Mouse (Mus musculus): Measurements from ENCODE around the gene Dis3l. TPM values are rescaled to one million over a fixed set of nuclear protein-coding genes. Genes with fewer than 3 reads are reported as not detected.
"Not testable (repeated sequence)": the region's sequence is repeated elsewhere in the genome, so short reads cannot be mapped to it uniquely, and the experiment has no call there.

Gene Dis3l
- polyA plus RNA-seq, 1 experiment from 2014 or later: 24.2 TPM

GRCm38 (mm10) chr9:64312128-64312527 is 29.0 kb downstream of the Dis3l start:
- no peaks in the 10 kb centered on the region for H3K27me3 ChIP-seq
- H3K4me3 ChIP-seq: no peak overlapping the region
- no peak overlapping the region for H3K9ac ChIP-seq
- H3K36me3 ChIP-seq: peaks cover 16% of the 10 kb centered on the region
- H3K9me3 ChIP-seq: no peaks in the 10 kb centered on the region
- H3K27ac ChIP-seq (replicated peaks): no peak overlapping the region
- 30% methylated on average over 1 of the region's 1 CpGs for WGBS
- ATAC-seq (ENCODE audit: low FRiP score, low read depth): no peak
- no peak overlapping the region for H3K4me2 ChIP-seq
- H3K4me1 ChIP-seq (replicated peaks): no peaks in the 10 kb centered on the region

DNA sequence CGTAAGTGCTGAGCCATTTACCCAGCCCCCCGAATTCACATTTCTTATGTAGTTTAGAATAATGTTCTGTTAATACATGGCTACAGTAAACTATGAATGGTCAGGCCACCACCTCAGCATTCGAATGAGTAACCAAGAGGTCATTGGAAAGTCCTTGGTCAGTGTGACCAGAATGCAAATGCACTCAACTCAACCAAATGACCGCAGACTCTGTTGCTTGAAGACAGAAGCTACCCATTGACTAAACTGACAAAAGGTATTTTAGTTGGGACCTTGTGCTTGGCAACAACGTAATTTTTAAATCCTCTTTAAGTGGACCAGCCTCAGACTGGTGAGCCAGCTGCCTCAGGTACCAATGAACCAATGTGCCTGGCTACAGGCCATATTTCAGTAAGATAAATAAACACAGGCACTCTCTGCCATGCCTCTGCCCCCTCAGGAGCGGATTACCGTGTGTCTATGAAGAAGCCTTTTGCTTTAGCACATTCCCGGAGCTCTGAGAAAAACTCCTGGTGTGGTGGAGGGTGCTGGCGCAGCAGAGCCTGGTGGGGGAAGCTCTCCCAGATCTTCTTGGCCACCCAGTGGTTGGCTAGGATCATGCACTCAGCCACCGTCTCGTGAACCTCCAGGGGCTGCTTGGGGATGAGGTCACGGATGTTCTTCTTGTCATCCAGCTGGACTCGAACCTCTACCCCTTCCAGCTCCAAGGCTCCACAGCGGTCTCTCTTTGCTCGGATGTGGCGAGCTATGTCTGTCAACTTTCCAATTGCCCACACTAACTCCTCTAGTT is 29.9 kb downstream of the Dis3l start:
- H3K9me3 ChIP-seq: no peaks in the 10 kb centered on the region
- H3K4me1 ChIP-seq (replicated peaks): no peaks in the 10 kb centered on the region
- no peak overlapping the region for H3K4me3 ChIP-seq
- H3K27me3 ChIP-seq: no peaks in the 10 kb centered on the region
- H3K36me3 ChIP-seq: peaks cover 18% of the 10 kb centered on the region
- no peak overlapping the region for H3K27ac ChIP-seq (replicated peaks)
- no peak overlapping the region for H3K4me2 ChIP-seq
- ATAC-seq (ENCODE audit: low FRiP score, low read depth): no peak
- H3K9ac ChIP-seq: no peak overlapping the region
- WGBS: 82% methylated on average over 16 of the region's 16 CpGs

DNA sequence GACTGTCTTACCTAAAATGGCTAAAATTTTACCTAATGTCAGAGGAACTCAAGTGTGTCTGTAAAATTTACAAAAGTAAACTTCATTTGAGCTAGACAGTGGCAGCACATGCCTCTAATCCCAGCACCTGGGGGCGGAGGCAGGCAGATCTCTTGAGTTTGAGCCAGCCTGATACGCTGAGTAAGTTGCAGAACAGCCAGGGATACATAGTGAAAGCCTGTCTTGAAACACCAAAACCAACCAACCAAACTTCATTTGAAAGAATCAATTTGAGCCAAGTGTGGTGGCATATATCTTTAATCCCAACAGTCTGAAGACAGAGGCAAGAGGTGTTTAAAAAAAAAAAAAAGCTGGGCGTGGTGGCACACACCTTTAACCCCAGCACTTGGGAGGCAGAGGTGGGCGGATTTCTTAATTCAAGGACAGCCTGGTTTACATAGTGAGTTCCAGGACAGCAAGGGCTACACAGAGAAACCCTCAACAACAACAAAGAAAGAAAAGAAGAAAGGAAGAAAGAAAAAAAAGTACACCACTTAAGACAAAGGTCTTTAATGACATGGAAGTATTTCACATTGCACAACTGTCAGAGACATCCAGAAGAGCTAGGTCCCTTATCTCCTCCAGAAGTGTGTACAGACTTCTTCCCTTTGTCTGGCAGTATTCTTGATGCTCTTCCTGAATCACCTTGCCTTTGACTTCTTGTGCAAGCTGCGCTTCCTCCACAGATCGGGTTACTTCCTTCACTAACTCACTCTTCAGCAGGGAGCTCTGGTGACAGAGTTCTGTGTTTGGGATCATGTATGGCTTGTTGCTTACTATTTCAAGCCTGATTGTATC is 34.4 kb downstream of the Dis3l start:
- WGBS: 93% methylated on average over 6 of the region's 6 CpGs
- ATAC-seq (ENCODE audit: low FRiP score, low read depth): no peak
- Histone ChIP-seq H3K27me3 (no peaks in the 10 kb centered on the region), H3K4me2 (no peak overlapping the region), H3K27ac (replicated peaks) (no peak overlapping the region), H3K4me1 (replicated peaks) (no peaks in the 10 kb centered on the region), H3K9ac (no peak overlapping the region), H3K36me3 (peaks cover 38% of the 10 kb centered on the region), H3K9me3 (no peaks in the 10 kb centered on the region), H3K4me3 (no peak overlapping the region)

DNA sequence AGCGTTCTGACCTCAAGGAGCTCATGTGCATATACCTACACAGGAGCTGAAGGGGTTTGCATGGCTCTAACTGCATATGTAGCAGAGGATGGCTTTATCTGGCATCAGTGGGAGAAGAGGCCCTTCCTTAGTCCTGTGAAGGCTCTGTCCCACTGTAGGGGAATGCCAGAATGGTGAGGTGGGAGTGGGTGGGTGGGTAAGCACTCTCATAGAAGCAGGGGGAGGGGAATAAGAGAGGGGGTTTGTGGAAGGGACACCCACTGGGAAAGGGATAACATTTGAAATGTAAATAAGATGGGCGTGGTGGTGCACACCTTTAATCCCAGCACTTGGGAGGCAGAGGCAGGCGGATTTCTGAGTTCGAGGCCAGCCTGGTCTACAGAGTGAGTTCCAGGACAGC is 38.0 kb downstream of the Dis3l start:
- not testable (repeated sequence) for H3K4me1 ChIP-seq (replicated peaks); H3K4me2 ChIP-seq; H3K9ac ChIP-seq; H3K9me3 ChIP-seq; H3K4me3 ChIP-seq; ATAC-seq (ENCODE audit: low FRiP score, low read depth); H3K27ac ChIP-seq (replicated peaks); H3K27me3 ChIP-seq
- over 99% methylated on average over 4 of the region's 4 CpGs for WGBS
- peaks cover 40% of the 10 kb centered on the region for H3K36me3 ChIP-seq

DNA sequence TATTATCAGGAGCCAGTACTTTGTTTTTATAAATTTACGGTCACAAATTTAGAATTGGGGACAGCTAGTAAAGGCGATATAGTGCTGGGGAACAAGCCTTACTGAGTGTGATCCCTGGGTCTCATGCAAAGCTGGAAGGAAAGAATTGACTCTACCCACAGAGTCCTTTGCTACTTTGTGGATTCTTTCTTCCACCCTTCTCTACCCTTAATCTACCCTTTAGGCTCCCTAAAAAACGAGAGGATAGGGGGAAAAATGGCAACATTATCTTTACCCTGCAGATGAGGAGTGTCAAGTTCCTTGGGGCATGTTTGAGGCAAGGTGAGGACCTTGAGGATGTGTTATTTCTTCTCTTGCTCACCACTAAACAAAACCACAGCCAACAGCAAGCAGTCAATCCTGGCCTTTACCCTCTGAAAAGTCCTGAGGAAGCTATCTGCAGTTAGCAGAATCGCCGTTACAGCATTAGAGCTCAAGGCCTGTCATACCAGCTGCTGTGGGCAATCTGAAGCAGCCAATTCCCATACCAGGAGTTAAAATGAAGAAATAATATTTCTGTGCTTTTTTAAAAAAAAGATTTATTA is 58.6 kb downstream of the Dis3l start:
- no peaks in the 10 kb centered on the region for H3K9me3 ChIP-seq
- no peaks in the 10 kb centered on the region for H3K36me3 ChIP-seq
- H3K4me2 ChIP-seq: peak overlapping the region; percentile 67
- H3K4me1 ChIP-seq (replicated peaks): peaks cover 9% of the 10 kb centered on the region
- H3K27ac ChIP-seq (replicated peaks): no peak overlapping the region
- H3K27me3 ChIP-seq: no peaks in the 10 kb centered on the region
- peak overlapping the region; percentile 93 for H3K9ac ChIP-seq
- peak overlapping the region; percentile 96 for H3K4me3 ChIP-seq
- no peak for ATAC-seq (ENCODE audit: low FRiP score, low read depth)
- 74% methylated on average over 5 of the region's 5 CpGs for WGBS

- no peaks in the 10 kb centered on the region for H3K36me3 ChIP-seq
- H3K4me2 ChIP-seq: peak overlapping the region; percentile 67
- H3K27me3 ChIP-seq: no peaks in the 10 kb centered on the region
- peak; percentile 92 for ATAC-seq (ENCODE audit: low FRiP score, low read depth)
- peak overlapping the region; percentile 96 for H3K4me3 ChIP-seq
- peak overlapping the region; percentile 93 for H3K9ac ChIP-seq
- peaks cover 9% of the 10 kb centered on the region for H3K4me1 ChIP-seq (replicated peaks)
- H3K27ac ChIP-seq (replicated peaks): peak overlapping the region; percentile 90
- under 1% methylated on average over 24 of the region's 24 CpGs for WGBS
- no peaks in the 10 kb centered on the region for H3K9me3 ChIP-seq
Measured at GRCm38 (mm10) chr9:64281781-64282178, 59.3 kb downstream of the Dis3l start.

DNA sequence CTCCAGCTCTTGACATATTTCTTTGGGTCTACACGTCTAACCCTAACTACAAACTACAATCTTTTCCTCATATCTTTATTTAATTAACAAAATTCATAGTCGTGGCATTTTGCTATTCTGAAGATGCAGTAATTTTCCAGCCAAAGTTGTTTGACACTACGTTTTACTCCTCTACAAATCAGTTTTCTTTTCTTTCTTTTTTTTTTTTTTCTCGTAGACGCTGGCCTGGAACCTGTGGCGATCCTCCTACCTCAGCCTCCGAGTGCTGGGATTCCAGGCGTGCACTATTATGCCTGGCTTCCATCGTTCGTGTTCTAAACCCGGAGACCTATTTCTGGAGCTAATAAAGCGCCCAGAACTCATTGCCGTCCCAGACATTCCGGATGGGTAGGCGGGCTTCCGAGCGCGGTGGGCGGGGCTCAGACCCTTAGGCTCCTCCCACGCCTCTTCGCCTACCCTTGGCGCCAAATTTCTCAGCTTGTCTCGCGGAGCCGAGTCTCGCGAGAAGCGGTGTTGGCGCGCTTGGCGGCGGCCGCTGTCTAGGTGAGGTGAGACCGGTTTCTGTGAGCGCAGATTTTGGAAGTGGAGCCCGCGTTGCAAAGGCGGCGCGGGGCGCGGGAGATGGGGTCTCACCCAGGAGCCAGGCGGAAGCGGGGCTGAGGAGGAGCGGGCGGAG is 59.8 kb downstream of the Dis3l start, which contains the start of gene Tipin:
Gene Tipin, plus strand, starts transcription at position 477 of the 676 bp plus-strand sequence.
- no peaks in the 10 kb centered on the region for H3K27me3 ChIP-seq
- H3K27ac ChIP-seq (replicated peaks): peak within 1 kb of the TSS; percentile 90
- peaks cover 9% of the 10 kb centered on the region for H3K4me1 ChIP-seq (replicated peaks)
- peak within 1 kb of the TSS; percentile 93 for H3K9ac ChIP-seq
- no peaks in the 10 kb centered on the region for H3K36me3 ChIP-seq
- no peaks in the 10 kb centered on the region for H3K9me3 ChIP-seq
- 3% methylated on average over 46 of the region's 46 CpGs for WGBS
- peak; percentile 98 for ATAC-seq (ENCODE audit: low FRiP score, low read depth)
- H3K4me3 ChIP-seq: peak within 1 kb of the TSS; percentile 96
- peak within 1 kb of the TSS; percentile 67 for H3K4me2 ChIP-seq

DNA sequence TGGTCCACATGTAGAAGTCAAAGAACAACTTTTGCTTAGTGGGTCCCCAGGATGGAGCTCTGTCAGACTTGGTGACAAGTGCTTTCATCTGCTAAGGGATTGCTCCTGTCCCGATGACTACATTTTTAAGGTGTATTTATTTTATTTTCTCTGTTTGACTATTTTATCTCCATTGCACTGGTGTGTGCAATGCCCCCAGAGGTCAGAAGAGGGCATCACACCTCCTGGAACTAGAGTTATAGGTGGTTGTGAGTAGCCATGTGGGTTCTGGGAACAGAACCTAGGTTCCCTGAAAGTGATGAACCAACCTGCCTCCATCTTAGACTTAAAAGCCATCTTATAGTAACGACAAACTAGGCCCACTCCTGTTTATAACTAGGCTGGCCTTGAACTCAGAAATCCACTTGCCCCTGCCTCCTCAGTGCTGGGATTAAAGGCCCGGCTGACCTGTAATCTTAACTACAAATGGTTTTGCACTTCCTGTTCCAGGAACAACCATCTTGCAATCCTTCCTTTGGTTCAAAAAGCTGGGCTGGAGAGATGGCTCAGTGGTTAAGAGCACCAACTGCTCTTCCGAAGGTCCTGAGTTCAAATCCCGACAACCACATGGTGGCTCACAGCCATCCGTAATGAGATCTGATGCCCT is 62.3 kb downstream of the Dis3l start:
- H3K27me3 ChIP-seq: no peaks in the 10 kb centered on the region
- H3K4me1 ChIP-seq (replicated peaks): peaks cover 9% of the 10 kb centered on the region
- ATAC-seq (ENCODE audit: low FRiP score, low read depth): no peak
- WGBS: 97% methylated on average over 6 of the region's 6 CpGs
- no peaks in the 10 kb centered on the region for H3K9me3 ChIP-seq
- no peak overlapping the region for H3K9ac ChIP-seq
- no peak overlapping the region for H3K4me2 ChIP-seq
- H3K36me3 ChIP-seq: no peaks in the 10 kb centered on the region
- H3K27ac ChIP-seq (replicated peaks): no peak overlapping the region
- no peak overlapping the region for H3K4me3 ChIP-seq

GRCm38 (mm10) chr9:64277706-64278105 is 63.4 kb downstream of the Dis3l start:
- H3K9ac ChIP-seq: no peak overlapping the region
- H3K4me3 ChIP-seq: no peak overlapping the region
- H3K4me1 ChIP-seq (replicated peaks): peaks cover 9% of the 10 kb centered on the region
- H3K9me3 ChIP-seq: no peaks in the 10 kb centered on the region
- WGBS: 70% methylated on average over 8 of the region's 8 CpGs
- H3K4me2 ChIP-seq: no peak overlapping the region
- H3K27me3 ChIP-seq: no peaks in the 10 kb centered on the region
- no peak overlapping the region for H3K27ac ChIP-seq (replicated peaks)
- ATAC-seq (ENCODE audit: low FRiP score, low read depth): no peak
- H3K36me3 ChIP-seq: no peaks in the 10 kb centered on the region

DNA sequence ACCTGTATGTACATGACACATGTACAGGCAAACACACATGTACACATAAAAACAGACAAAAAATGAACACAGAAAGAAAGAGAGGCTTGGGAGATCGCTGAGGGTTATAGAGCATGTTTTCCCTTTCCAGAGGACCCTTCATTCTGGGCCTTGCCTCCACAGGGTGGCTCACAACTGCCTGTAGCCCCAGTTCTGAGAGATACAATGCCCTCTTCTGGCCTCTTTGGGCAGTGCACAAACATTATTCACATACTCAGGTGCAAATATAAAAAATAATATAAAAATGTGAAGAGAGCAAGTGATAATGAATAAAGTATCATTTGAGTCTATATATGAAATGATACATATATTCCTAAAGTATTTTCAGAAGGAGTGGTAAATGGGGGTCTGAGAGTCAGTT is 66.2 kb downstream of the Dis3l start:
- Histone ChIP-seq H3K4me1 (replicated peaks) (no peaks in the 10 kb centered on the region), H3K27me3 (no peaks in the 10 kb centered on the region), H3K27ac (replicated peaks) (no peak overlapping the region), H3K9ac (no peak overlapping the region), H3K36me3 (no peaks in the 10 kb centered on the region), H3K4me3 (no peak overlapping the region), H3K9me3 (no peaks in the 10 kb centered on the region), H3K4me2 (no peak overlapping the region)
- WGBS: 80% methylated on average over 1 of the region's 1 CpGs
- no peak for ATAC-seq (ENCODE audit: low FRiP score, low read depth)

- H3K9ac ChIP-seq: no peak overlapping the region
- no peaks in the 10 kb centered on the region for H3K27me3 ChIP-seq
- no peak overlapping the region for H3K4me3 ChIP-seq
- H3K36me3 ChIP-seq: no peaks in the 10 kb centered on the region
- ATAC-seq (ENCODE audit: low FRiP score, low read depth): no peak
- WGBS: 80% methylated on average over 4 of the region's 4 CpGs
- no peak overlapping the region for H3K27ac ChIP-seq (replicated peaks)
- no peaks in the 10 kb centered on the region for H3K4me1 ChIP-seq (replicated peaks)
- H3K4me2 ChIP-seq: no peak overlapping the region
- no peaks in the 10 kb centered on the region for H3K9me3 ChIP-seq
Measured at GRCm38 (mm10) chr9:64274291-64274690, 66.8 kb downstream of the Dis3l start.
